Mouse (Mus musculus) retina, postnatal 1 day (tissue): ENCODE measurements at regions not wholly inside any gene's neighbourhood (a gene's known extent, or its start where the extent isn't known, plus 50 kb on each side); places are given as distances from the start of the nearest gene placed in this dataset.
"Not testable (repeated sequence)": the region's sequence is repeated elsewhere in the genome, so short reads cannot be mapped to it uniquely, and the experiment has no call there.

Experiments used
- DNase-seq: peaks from one replicate; pipeline ENCODE4 v3.0.0-alpha.2; 2012

- peak; percentile 73 for DNase-seq
Measured at GRCm38 (mm10) chr13:46026018-46026417, 61.2 kb upstream of the Atxn1 start.

- peak; percentile 96 for DNase-seq
Measured at GRCm38 (mm10) chr13:46023630-46024041, 58.8 kb upstream of the Atxn1 start.

- DNase-seq: peak; percentile 74
Measured at GRCm38 (mm10) chr13:46023187-46023586, 58.4 kb upstream of the Atxn1 start.

- no peak for DNase-seq
Measured at GRCm38 (mm10) chr13:46020945-46021835, 56.4 kb upstream of the Atxn1 start.

- peak; percentile 79 for DNase-seq
Measured at GRCm38 (mm10) chr13:46019431-46020166, 54.8 kb upstream of the Atxn1 start.

- no peak for DNase-seq
Measured at GRCm38 (mm10) chr13:46018903-46019430, 54.2 kb upstream of the Atxn1 start.

- DNase-seq: no peak
Measured at GRCm38 (mm10) chr13:46017742-46018141, 52.9 kb upstream of the Atxn1 start.

- DNase-seq: not testable (repeated sequence)
Measured at GRCm38 (mm10) chr13:46017011-46017410, 52.2 kb upstream of the Atxn1 start.

- no peak for DNase-seq
Measured at GRCm38 (mm10) chr13:46015231-46015630, 50.4 kb upstream of the Atxn1 start.

- DNase-seq: no peak
Measured at GRCm38 (mm10) chr13:46014637-46015036, 49.8 kb upstream of the Atxn1 start.
